Mouse (Mus musculus) kidney, adult 2 months (tissue): ENCODE measurements around the gene Ptpn3.

Experiments
- CTCF ChIP-seq: fragments of 200-500 bp; conservative IDR thresholded peaks from 2 replicates; pipeline ENCODE4 v1.5.1; 2011; ENCODE audit warnings: low read depth, mild to moderate bottlenecking, control low read depth, low read length, moderate library complexity, mixed read lengths; ENCODE audit not compliant: insufficient read depth, insufficient read length
- POLR2A ChIP-seq: fragments of 200-500 bp; IDR thresholded peaks from one replicate; pipeline ENCODE4 v1.6.1; 2011; ENCODE audit warnings: low read depth, low read length, control low read depth

- TF ChIP-seq POLR2A (no peak), CTCF (no peak)
Measured at GRCm38 (mm10) chr4:57277671-57278070, 24.0 kb downstream of the Ptpn3 start.
